Mouse (Mus musculus) G1E (cell line): ENCODE measurements around the gene Izumo1.

Experiments
- CTCF ChIP-seq: IDR thresholded peaks from 2 replicates; pipeline ENCODE4 v1.5.1; 2012; ENCODE audit warnings: low read depth, low read length, inconsistent platforms, mixed read lengths
- TAL1 ChIP-seq: conservative IDR thresholded peaks from 2 replicates; pipeline ENCODE4 v1.6.1; 2012; ENCODE audit warnings: low read depth, low read length, inconsistent platforms, mixed read lengths

GRCm38 (mm10) chr7:45634946-45635681 is 13.5 kb downstream of the Izumo1 start:
- TF ChIP-seq CTCF (no peak), TAL1 (no peak)
